Mouse (Mus musculus): ENCODE measurements around the gene Gm21962.
"Not testable (repeated sequence)": the region's sequence is repeated elsewhere in the genome, so short reads cannot be mapped to it uniquely, and the experiment has no call there.

The Gm21962 gene

DNA sequence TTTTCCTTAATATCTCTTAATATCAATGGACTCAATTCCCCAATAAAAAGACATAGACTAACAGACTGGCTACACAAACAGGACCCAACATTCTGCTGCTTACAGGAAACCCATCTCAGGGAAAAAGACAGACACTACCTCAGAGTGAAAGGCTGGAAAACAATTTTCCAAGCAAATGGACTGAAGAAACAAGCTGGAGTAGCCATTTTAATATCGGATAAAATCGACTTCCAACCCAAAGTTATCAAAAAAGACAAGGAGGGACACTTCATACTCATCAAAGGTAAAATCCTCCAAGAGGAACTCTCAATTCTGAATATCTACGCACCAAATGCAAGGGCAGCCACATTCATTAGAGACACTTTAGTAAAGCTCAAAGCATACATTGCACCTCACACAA lies at the start of gene Gm21962:
Gene Gm21962 (plus strand): TSS at position 301 of the 400 bp plus-strand sequence.
- not testable (repeated sequence) for DNase-seq (ENCODE audit: low spot score)

DNA sequence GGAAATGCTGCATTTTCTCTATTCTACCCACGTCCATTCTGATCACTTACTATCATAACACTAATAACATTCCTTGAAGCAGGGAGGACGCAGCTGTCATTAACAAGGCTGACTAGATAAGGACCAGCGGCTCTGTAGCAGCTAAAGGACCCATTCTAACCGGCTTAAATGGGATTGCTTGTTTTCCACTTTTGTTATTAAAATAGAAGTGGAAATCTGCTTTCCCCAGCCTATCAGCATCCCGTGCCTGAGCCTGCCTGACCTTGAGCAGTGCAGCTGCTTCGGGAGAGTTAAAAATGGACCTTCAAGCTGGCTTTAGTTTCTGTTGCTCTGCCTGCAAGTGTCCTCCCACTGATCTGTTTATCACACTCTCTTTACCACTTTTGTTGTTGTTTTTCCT lies 49.2 kb upstream of the Gm21962 start:
- no peak for DNase-seq (ENCODE audit: low spot score)

GRCm38 (mm10) chr3:137622895-137623580 lies 48.3 kb upstream of the Gm21962 start:
- DNase-seq (ENCODE audit: low spot score): no peak

GRCm38 (mm10) chr3:137623581-137624362 lies 47.6 kb upstream of the Gm21962 start:
- DNase-seq (ENCODE audit: low spot score): peak; percentile 59

- no peak for DNase-seq (ENCODE audit: low spot score)
These were observed 46.3 kb upstream of the Gm21962 start for GRCm38 (mm10) chr3:137625054-137625453.

DNA sequence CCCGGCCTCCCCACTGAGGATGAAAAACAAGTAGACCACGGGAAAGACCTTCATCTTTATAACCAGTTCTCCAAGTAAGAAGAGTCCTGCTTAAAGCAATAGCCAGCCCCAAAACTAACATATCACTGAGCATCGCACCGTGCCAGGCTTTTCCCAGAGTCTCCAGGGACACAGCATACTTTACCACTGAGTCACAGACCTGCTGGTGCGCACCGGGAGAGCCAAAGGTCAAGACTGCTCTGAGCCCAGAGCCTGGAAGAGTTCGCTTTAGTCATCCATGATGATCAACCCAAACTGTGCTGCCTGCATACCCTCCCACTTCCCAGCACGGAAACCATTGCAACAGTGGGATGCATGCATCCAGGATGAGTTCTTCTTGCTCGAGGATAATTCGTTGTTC lies 37.6 kb upstream of the Gm21962 start:
- DNase-seq (ENCODE audit: low spot score): no peak

- DNase-seq (ENCODE audit: low spot score): no peak
These were observed 34.8 kb upstream of the Gm21962 start for GRCm38 (mm10) chr3:137636571-137636970.

- no peak for DNase-seq (ENCODE audit: low spot score)
These were observed 30.1 kb upstream of the Gm21962 start for GRCm38 (mm10) chr3:137641238-137641637.

DNA sequence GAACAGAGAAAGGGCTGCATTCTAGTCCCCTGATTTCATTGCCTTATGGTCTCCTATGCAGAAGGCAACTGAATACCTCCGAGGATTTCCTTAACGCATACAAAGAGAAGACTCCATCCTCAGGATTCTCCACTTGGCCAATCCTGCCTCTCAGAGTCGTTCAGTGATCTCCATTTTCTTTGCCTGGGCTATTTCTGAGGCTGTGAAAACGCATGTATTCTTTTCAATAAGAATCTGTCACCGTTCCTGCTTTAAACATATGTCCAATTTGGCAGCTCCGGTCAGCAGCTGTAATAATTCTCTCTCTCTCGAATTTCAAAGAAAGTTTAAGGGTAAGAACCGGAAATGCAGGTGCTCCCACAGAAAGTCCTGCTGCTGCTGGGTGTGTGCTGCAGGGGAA lies 29.2 kb upstream of the Gm21962 start:
- no peak for DNase-seq (ENCODE audit: low spot score)

- no peak for DNase-seq (ENCODE audit: low spot score)
These were observed 28.8 kb upstream of the Gm21962 start for GRCm38 (mm10) chr3:137642568-137642967.

DNA sequence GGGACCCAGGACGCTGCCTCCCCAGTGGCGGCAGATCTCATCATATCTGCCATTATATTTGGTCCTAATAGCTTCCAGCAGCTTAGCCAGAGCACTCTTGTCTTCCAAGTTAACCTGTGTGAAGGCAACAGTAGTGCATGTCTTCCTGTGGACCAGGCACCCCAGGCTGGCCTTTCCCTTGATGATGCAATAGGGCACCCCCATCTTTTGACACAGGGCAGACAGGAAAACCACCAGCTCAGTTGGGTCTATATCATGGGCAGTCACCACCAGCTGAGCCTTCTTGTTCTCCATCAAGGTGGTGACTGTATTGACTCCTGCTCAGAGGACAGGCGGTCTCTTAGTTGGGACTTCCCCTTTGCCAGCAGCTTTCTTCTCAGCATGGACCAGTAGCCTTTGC lies 27.2 kb upstream of the Gm21962 start:
- DNase-seq (ENCODE audit: low spot score): no peak

GRCm38 (mm10) chr3:137644947-137645346 lies 26.4 kb upstream of the Gm21962 start:
- no peak for DNase-seq (ENCODE audit: low spot score)

DNA sequence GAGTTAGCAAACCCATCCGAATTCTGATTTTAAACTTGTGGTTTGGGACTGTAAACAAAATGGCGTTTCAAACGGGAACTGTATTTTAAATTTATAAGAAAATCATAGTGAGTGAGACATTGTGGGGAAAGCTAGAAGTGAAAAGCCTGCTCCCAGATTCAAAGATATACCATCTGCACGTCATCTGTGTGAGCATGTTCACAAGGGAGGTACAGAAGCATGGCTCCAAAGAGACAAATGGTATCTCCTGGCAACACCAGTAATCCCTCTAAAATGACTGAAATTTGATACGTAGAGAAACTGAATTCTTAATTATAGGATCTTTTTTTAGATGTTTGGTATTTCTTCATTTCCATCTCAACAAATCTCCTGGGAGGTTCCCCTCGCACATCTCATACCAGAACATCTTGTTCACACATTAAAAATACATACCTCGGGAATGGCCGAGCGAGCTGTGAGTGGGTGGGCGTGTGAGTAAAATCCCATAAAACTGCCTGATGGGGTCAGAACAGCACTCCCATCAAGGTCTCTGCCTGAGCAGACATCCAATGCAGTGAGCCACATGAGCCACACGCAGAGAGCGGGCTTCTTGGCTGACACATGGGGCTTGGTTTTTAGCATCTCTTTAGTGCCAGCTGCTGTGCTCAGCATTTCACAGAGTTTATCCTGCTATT lies 23.8 kb upstream of the Gm21962 start:
- no peak for DNase-seq (ENCODE audit: low spot score)

DNA sequence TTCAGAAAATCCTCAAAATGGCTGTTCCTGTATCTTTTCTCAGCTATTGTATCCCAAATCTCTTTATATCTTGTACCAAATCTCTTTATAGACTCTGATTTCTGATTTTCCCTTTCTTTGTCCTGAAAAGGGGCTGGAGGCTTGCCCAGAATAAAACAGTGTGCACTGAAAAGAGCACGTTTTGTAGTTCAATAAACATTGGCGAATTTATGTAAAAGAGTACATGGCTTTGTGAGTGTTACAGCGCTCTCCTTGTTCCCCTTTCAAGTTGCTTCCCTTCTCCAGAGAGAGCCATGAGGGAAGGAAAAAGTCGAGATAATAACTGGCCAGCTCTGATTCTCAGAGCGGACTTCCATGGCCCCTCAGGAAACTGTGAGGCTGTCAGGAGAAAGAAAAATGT lies 22.2 kb upstream of the Gm21962 start:
- DNase-seq (ENCODE audit: low spot score): no peak

DNA sequence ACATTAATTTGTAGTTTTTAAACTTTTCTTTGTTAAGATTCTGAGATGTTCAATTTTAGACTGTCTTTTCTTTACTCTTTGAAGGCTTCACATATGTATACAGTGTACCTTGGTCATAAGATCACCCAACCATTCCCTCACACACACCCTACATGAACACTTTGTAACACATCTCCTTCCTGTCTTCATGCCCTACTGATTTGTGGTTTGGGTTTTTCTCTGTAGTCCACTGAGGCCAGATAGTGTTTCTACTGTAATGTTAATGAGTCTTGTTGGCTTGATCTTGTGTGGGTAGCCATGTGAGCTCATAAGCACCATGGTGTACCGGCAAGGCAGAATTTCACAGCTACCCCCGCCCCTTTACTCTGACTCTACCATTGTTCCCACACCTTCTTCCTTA lies 18.5 kb upstream of the Gm21962 start:
- DNase-seq (ENCODE audit: low spot score): no peak

DNA sequence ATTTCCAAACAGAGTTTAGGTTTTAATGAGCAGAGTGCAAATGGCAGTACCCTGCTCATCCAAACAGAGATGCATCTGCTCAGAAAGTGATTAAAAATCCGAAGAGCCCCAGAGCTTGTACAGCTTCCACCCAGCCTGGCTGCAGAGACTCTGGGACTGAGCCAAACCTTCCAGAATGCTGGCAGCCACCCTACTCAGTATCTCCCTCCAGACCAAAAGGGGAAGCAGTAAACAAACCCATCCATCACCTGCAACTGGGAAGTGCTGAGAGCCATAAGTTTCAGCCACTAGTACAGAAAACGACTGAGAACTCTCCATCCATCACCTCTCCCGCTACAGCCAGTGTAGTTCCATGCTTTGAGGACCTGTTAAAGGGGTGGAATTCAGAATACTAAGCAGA lies 9.6 kb downstream of the Gm21962 start:
- DNase-seq (ENCODE audit: low spot score): peak; percentile 49

- DNase-seq (ENCODE audit: low spot score): no peak
These were observed 11.8 kb downstream of the Gm21962 start for GRCm38 (mm10) chr3:137682911-137683806.

GRCm38 (mm10) chr3:137683807-137684403 lies 12.6 kb downstream of the Gm21962 start:
- no peak for DNase-seq (ENCODE audit: low spot score)

DNA sequence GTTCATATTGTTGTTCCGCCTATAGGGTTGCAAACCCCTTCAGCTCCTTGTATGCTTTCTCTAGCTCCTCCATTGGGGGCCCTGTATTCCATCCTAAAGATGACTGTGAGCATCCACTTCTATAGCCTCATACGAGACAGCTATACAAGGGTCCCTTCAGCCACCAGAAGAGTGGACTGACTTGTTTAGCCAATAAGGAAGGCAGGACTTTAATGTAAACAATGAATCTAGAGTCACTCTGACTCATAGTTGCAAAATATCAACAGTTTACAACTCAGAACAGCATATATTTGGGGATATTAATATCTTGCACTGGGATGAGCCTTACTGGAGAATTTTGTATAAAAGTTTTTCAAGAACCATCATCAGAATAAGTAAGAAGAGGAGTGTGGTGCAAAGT lies 15.6 kb downstream of the Gm21962 start:
- DNase-seq (ENCODE audit: low spot score): no peak

DNA sequence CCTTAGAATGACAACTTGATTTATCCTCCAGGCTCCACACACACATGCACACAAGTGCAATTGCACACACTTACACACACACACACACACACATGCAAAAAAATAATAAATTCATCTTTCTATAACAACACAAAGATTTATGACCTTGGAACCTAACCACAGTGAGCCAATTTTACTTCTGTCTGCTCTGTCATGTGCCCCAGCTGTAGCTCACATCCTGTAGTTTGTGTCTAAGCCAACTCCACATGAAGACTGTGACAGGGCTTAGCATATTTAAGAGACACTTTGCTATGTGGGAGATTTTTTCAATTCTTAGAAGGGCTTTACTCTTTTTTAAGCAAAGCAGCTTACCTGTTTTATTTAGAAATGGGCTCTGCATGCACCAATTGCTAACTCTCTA lies 20.2 kb downstream of the Gm21962 start:
- DNase-seq (ENCODE audit: low spot score): no peak

DNA sequence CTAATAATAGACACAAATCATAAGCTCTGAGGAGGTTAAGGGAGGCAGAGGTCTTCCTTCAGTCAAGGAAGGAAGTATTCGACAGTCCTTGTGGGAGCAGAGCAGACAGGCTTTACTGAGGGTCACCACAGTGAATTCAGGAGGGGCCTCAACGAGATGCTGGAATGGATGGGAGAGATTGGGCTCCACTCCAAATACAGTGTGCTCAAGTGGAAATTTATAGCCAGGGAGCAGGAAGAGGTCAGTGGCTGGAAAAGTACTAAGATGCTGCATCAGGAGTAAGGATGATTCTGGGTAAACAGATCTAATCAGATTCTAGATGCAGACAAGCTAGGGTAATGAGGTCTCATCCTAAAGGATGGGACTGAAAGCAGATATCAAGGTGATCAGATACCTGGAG lies 44.6 kb downstream of the Gm21962 start:
- DNase-seq (ENCODE audit: low spot score): no peak
